Mouse (Mus musculus) macrophage (primary cell): ENCODE results near the gene Npc1l1. TPM values are rescaled to one million over a fixed set of nuclear protein-coding genes. Genes with fewer than 3 reads are reported as not detected.
"Not testable (repeated sequence)": the region's sequence is repeated elsewhere in the genome, so short reads cannot be mapped to it uniquely, and the experiment has no call there.

Experiments used
- H3K27ac ChIP-seq: fragments of 350-480 bp; formaldehyde crosslinking; 2 replicates; pipeline ENCODE4 v1.9.0; 2021
- H3K36me3 ChIP-seq: fragments of 350-480 bp; formaldehyde crosslinking; 2 replicates; pipeline ENCODE4 v1.9.0; 2021; ENCODE audit errors: inconsistent target
- H3K4me3 ChIP-seq: fragments of 350-480 bp; formaldehyde crosslinking; 2 replicates; pipeline ENCODE4 v1.9.0; 2021; ENCODE audit errors: inconsistent target
- H3K79me2 ChIP-seq: fragments of 350-480 bp; formaldehyde crosslinking; 2 replicates; pipeline ENCODE4 v1.9.0; 2021; ENCODE audit errors: inconsistent target
- WGBS: methylation state at CpG from one replicate; pipeline ENCODE4 v1.1.7; 2026; ENCODE audit warnings: inconsistent platforms; ENCODE audit not compliant: missing documents; 5-methylcytosine and 5-hydroxymethylcytosine counted together
- polyA plus RNA-seq: library from polyadenylated mRNA; stranded (reverse); fragments of 250-400 nt; gene quantifications from 3 replicates; pipeline ENCODE4 v1.2.4, GENCODE M21; 2018; ENCODE audit warnings: inconsistent platforms
- total RNA-seq, 78 experiments: library from RNA; depleted of rRNA; stranded (reverse); fragments of 250-400 nt; gene quantifications; 1 replicate in 9 of 78; 2 replicates in 24 of 78; 3 replicates in 43 of 78; 4 replicates in 2 of 78; pipeline ENCODE4 v1.2.4; 2018; ENCODE audit warnings: inconsistent platforms in 56 of 78

The Npc1l1 gene
- under 1 TPM in 14 of 26 experiments, not detected in 12; 0.12 to 0.39 (median 0.23) TPM for total RNA-seq (2018; cell fraction: chromatin; rRNA removed)
- total RNA-seq (2018; cell fraction: cytosol; rRNA removed): not detected
- total RNA-seq (2018; cell fraction: nucleus; rRNA removed): under 1 TPM in 11 of 26 experiments, not detected in 15; 0.06 to 0.32 (median 0.16) TPM
- 0.03 TPM in 1 of 3 replicates, not detected in the others for polyA plus RNA-seq

- Histone ChIP-seq H3K27ac (no peak within 1 kb of the TSS), H3K36me3 (no peaks in the 10 kb centered on the region), H3K79me2 (no peaks in the 10 kb centered on the region), H3K4me3 (no peak within 1 kb of the TSS)
- 82% methylated on average over 7 of the region's 7 CpGs for WGBS
Measured at GRCm38 (mm10) chr11:6230012-6230411, at the start of gene Npc1l1. Gene Npc1l1 (minus strand): TSS chr11:6230143.

GRCm38 (mm10) chr11:6276466-6276865 is 46.5 kb upstream of the Npc1l1 start:
- Histone ChIP-seq H3K4me3 (no peak overlapping the region), H3K27ac (no peak overlapping the region), H3K36me3 (peaks cover 7% of the 10 kb centered on the region), H3K79me2 (peaks cover 18% of the 10 kb centered on the region)
- whole genome bisulfite sequencing: 84% methylated on average over 3 of the region's 3 CpGs

- Histone ChIP-seq H3K27ac (no peak overlapping the region), H3K4me3 (peak overlapping the region; percentile 100), H3K36me3 (peaks cover 16% of the 10 kb centered on the region), H3K79me2 (peaks cover 18% of the 10 kb centered on the region)
- WGBS: 34% methylated on average over 7 of the region's 7 CpGs
Measured at GRCm38 (mm10) chr11:6275094-6275484, 45.1 kb upstream of the Npc1l1 start.

- H3K36me3 ChIP-seq: peaks cover 16% of the 10 kb centered on the region
- peak within 1 kb of the TSS; percentile 46 for H3K27ac ChIP-seq
- peak within 1 kb of the TSS; percentile 100 for H3K4me3 ChIP-seq
- 2% methylated on average over 36 of the region's 39 CpGs for WGBS
- peaks cover 18% of the 10 kb centered on the region for H3K79me2 ChIP-seq
Measured at GRCm38 (mm10) chr11:6274387-6275093, 44.6 kb upstream of the Npc1l1 start, which contains the start of gene Tmed4. Gene Tmed4 (minus strand): TSS chr11:6274870.

- Histone ChIP-seq H3K79me2 (peaks cover 18% of the 10 kb centered on the region), H3K36me3 (peaks cover 16% of the 10 kb centered on the region), H3K27ac (no peak overlapping the region), H3K4me3 (peak overlapping the region; percentile 100)
- WGBS: 16% methylated on average over 11 of the region's 11 CpGs
Measured at GRCm38 (mm10) chr11:6273607-6274006, 43.7 kb upstream of the Npc1l1 start.

GRCm38 (mm10) chr11:6267320-6268254 is 37.6 kb upstream of the Npc1l1 start, which contains the start of gene Ddx56:
Gene Ddx56 (minus strand): TSS chr11:6267772.
- peaks cover 52% of the 10 kb centered on the region for H3K36me3 ChIP-seq
- peaks cover 24% of the 10 kb centered on the region for H3K79me2 ChIP-seq
- WGBS: 3% methylated on average over 50 of the region's 50 CpGs
- peak within 1 kb of the TSS; percentile 80 for H3K27ac ChIP-seq
- H3K4me3 ChIP-seq: peak within 1 kb of the TSS; percentile 100

- Histone ChIP-seq H3K4me3 (peak overlapping the region; percentile 100), H3K27ac (peak overlapping the region; percentile 80; the same call in 1 of the 2 replicates), H3K36me3 (peaks cover 54% of the 10 kb centered on the region), H3K79me2 (peaks cover 24% of the 10 kb centered on the region)
- 76% methylated on average over 9 of the region's 9 CpGs for WGBS
Measured at GRCm38 (mm10) chr11:6266621-6267020, 36.7 kb upstream of the Npc1l1 start.

- Histone ChIP-seq H3K27ac (no peak overlapping the region), H3K79me2 (peaks cover 14% of the 10 kb centered on the region), H3K36me3 (peaks cover 76% of the 10 kb centered on the region), H3K4me3 (no peak overlapping the region)
- 79% methylated on average over 10 of the region's 10 CpGs for WGBS
Measured at GRCm38 (mm10) chr11:6261434-6262082, 31.6 kb upstream of the Npc1l1 start.

GRCm38 (mm10) chr11:6259413-6259812 is 29.5 kb upstream of the Npc1l1 start:
- Histone ChIP-seq H3K79me2 (no peaks in the 10 kb centered on the region), H3K4me3 (no peak overlapping the region), H3K36me3 (peaks cover 58% of the 10 kb centered on the region), H3K27ac (no peak overlapping the region)
- 98% methylated on average over 7 of the region's 7 CpGs for WGBS

- 83% methylated on average over 4 of the region's 6 CpGs for WGBS
- Histone ChIP-seq H3K79me2 (no peaks in the 10 kb centered on the region), H3K27ac (no peak overlapping the region), H3K4me3 (no peak overlapping the region), H3K36me3 (peaks cover 32% of the 10 kb centered on the region)
Measured at GRCm38 (mm10) chr11:6256490-6257072, 26.6 kb upstream of the Npc1l1 start.

- WGBS: 92% methylated on average over 2 of the region's 2 CpGs
- not testable (repeated sequence) for H3K27ac ChIP-seq, H3K4me3 ChIP-seq, H3K79me2 ChIP-seq
- H3K36me3 ChIP-seq: peaks cover 15% of the 10 kb centered on the region
Measured at GRCm38 (mm10) chr11:6254602-6255001, 24.7 kb upstream of the Npc1l1 start.

- Histone ChIP-seq H3K79me2 (no peaks in the 10 kb centered on the region), H3K4me3 (no peak overlapping the region), H3K36me3 (no peaks in the 10 kb centered on the region), H3K27ac (no peak overlapping the region)
- 89% methylated on average over 4 of the region's 4 CpGs for WGBS
Measured at GRCm38 (mm10) chr11:6252824-6253223, 22.9 kb upstream of the Npc1l1 start.

GRCm38 (mm10) chr11:6252248-6252647 is 22.3 kb upstream of the Npc1l1 start:
- 89% methylated on average over 5 of the region's 5 CpGs for WGBS
- no peak overlapping the region for H3K27ac ChIP-seq
- H3K79me2 ChIP-seq: no peaks in the 10 kb centered on the region
- no peaks in the 10 kb centered on the region for H3K36me3 ChIP-seq
- no peak overlapping the region for H3K4me3 ChIP-seq

- no peaks in the 10 kb centered on the region for H3K36me3 ChIP-seq
- 76% methylated on average over 18 of the region's 19 CpGs for WGBS
- no peaks in the 10 kb centered on the region for H3K79me2 ChIP-seq
- no peak overlapping the region for H3K27ac ChIP-seq
- no peak overlapping the region for H3K4me3 ChIP-seq
Measured at GRCm38 (mm10) chr11:6244707-6245106, 14.8 kb upstream of the Npc1l1 start.
